Mouse (Mus musculus): Measurements from ENCODE around the gene Smad3.

DNA sequence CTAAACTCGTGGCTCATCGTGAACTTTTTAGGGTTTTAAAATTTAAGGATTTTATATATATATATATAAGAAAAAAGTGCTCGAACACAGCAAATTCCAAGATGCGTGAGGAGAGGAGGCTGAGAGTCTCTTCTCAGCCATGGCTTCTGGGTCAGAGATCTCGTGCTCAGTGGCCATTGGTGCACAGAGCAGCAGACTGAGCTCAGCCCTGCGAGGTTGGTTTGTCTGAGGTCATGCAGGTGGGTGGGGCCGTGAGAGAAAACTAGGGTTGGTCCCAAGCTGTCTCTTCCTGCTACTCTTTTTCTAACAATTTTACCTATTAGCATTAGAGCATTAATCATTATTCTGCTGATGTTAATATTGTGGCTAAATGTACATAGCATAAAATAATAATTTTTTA, 124.5 kb downstream of the Smad3 start:
- TF ChIP-seq CTCF (IDR thresholded peaks at IDR 0.05) (no peak), EP300 (IDR thresholded peaks at IDR 0.05) (no peak)
